Mouse (Mus musculus) intestine, embryonic 14.5 days (tissue): ENCODE measurements around the gene Vax2. TPM values are rescaled to one million over a fixed set of nuclear protein-coding genes. Genes with fewer than 3 reads are reported as not detected.

Source experiments
- polyA plus RNA-seq: library from polyadenylated mRNA; unstranded; fragments of >200 nt; fragmentation: Nextera tagmentation; extraction: Ambion mirVana; gene quantifications from 2 replicates; pipeline ENCODE4 v1.2.1, GENCODE M21; 2014

Vax2 gene
- polyA plus RNA-seq, 1 experiment from 2014 or later: not detected

Other genes with a start within 250 kb of the Vax2 start
- gene Dguok, start 204.3 kb upstream of the Vax2 start, polyA plus RNA-seq: 70.0 and 89.6 TPM in 2 replicates
- gene Actg2, start 175.0 kb upstream of the Vax2 start, polyA plus RNA-seq: 1,357 and 1,367 TPM in 2 replicates
- gene Stambp, start 138.5 kb upstream of the Vax2 start, polyA plus RNA-seq: 23.8 and 26.0 TPM in 2 replicates
- gene Clec4f, start 55.1 kb upstream of the Vax2 start, polyA plus RNA-seq: not detected in 2 replicates
- not detected in 2 replicates for gene Cd207, start 33.4 kb upstream of the Vax2 start, polyA plus RNA-seq
- not detected in 2 replicates for gene Atp6v1b1, start 31.7 kb downstream of the Vax2 start, polyA plus RNA-seq
- gene Ankrd53, start 51.4 kb downstream of the Vax2 start, polyA plus RNA-seq: not detected in 2 replicates
- gene Tex261, start 64.5 kb downstream of the Vax2 start, polyA plus RNA-seq: 71.1 and 79.3 TPM in 2 replicates
- gene Nagk, start 83.7 kb downstream of the Vax2 start, polyA plus RNA-seq: 59.9 and 69.9 TPM in 2 replicates
- gene Paip2b, start 120.5 kb downstream of the Vax2 start, polyA plus RNA-seq: 16.8 and 17.8 TPM in 2 replicates
- 65.0 and 66.8 TPM in 2 replicates for gene Zfp638, start 155.8 kb downstream of the Vax2 start, polyA plus RNA-seq